Mouse (Mus musculus) hindbrain, embryonic 13.5 days (tissue): Measurements from ENCODE around the gene Slc9a9. TPM values are rescaled to one million over a fixed set of nuclear protein-coding genes. Genes with fewer than 3 reads are reported as not detected.

Experiments used
- ATAC-seq: fragments of 200-750 bp; cut with Nextera tagmentation; 2 replicates; pipeline ENCODE4 v1.8.0; 2017; ENCODE audit warnings: moderate TSS enrichment; ENCODE audit not compliant: low FRiP score
- H3K27ac ChIP-seq: fragments of 300-500 bp; sonication (generic); 2 replicates; pipeline ENCODE4 v1.5.1; 2015; ENCODE audit warnings: inconsistent platforms, mild to moderate bottlenecking, moderate library complexity
- H3K27me3 ChIP-seq: fragments of 300-500 bp; sonication (generic); 2 replicates; pipeline ENCODE4 v1.6.1; 2015; ENCODE audit warnings: mild to moderate bottlenecking, inconsistent platforms
- H3K36me3 ChIP-seq: fragments of 300-500 bp; sonication (generic); 2 replicates; pipeline ENCODE4 v1.6.1; 2015; ENCODE audit warnings: mild to moderate bottlenecking, inconsistent platforms
- H3K4me1 ChIP-seq: fragments of 300-500 bp; sonication (generic); replicated peaks from 2 replicates; pipeline ENCODE4 v1.6.1; 2015; ENCODE audit warnings: inconsistent platforms
- H3K4me2 ChIP-seq: fragments of 300-500 bp; sonication (generic); 2 replicates; pipeline ENCODE4 v1.6.1; 2015; ENCODE audit warnings: inconsistent platforms, mild to moderate bottlenecking, moderate library complexity
- H3K4me3 ChIP-seq: fragments of 300-500 bp; sonication (generic); 2 replicates; pipeline ENCODE4 v1.5.1; 2015; ENCODE audit warnings: mild to moderate bottlenecking, inconsistent platforms
- H3K9ac ChIP-seq: fragments of 300-500 bp; sonication (generic); 2 replicates; pipeline ENCODE4 v1.6.1; 2015; ENCODE audit warnings: mild to moderate bottlenecking, inconsistent platforms
- H3K9me3 ChIP-seq: fragments of 300-500 bp; sonication (generic); 2 replicates; pipeline ENCODE4 v1.6.1; 2016; ENCODE audit warnings: inconsistent platforms
- WGBS: fragments of 180-500 bp; shearing (Covaris S2); methylation state at CpG from one replicate; pipeline ENCODE4 v1.1.7; 2015; 5-methylcytosine and 5-hydroxymethylcytosine counted together
- polyA plus RNA-seq: library from polyadenylated mRNA; unstranded; fragments of >200 nt; fragmentation: Nextera tagmentation; extraction: Ambion mirVana; gene quantifications from 2 replicates; pipeline ENCODE4 v1.2.1, GENCODE M21; 2015

Slc9a9 gene
- polyA plus RNA-seq, 1 experiment from 2014 or later: 6.0 TPM

DNA sequence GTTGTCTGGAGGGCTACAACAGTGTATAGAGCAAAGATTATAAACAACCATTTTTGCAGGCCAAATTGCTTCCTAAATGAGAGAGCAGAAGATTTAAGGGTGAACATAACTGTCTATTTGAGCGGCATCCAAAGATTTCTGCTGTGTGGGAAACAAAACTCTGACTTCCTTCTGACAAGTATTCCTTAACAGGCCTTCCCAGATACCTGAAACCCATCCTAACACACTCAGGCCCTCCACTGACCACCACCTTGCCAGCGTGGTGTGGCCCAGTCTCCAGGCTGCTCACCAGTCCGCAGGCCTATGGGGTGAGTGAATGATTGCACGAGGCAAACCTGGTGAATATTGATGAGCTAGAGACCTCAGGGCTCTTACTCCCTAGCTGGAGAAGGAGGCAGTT lies 557.3 kb downstream of the Slc9a9 start:
- WGBS: 70% methylated on average over 4 of the region's 4 CpGs
- H3K9ac ChIP-seq: no peak overlapping the region
- H3K9me3 ChIP-seq: no peaks in the 10 kb centered on the region
- H3K27me3 ChIP-seq: no peaks in the 10 kb centered on the region
- no peak for ATAC-seq
- H3K4me3 ChIP-seq: no peak overlapping the region
- no peaks in the 10 kb centered on the region for H3K36me3 ChIP-seq
- no peak overlapping the region for H3K4me2 ChIP-seq
- no peak overlapping the region for H3K27ac ChIP-seq
- H3K4me1 ChIP-seq: no peaks in the 10 kb centered on the region

DNA sequence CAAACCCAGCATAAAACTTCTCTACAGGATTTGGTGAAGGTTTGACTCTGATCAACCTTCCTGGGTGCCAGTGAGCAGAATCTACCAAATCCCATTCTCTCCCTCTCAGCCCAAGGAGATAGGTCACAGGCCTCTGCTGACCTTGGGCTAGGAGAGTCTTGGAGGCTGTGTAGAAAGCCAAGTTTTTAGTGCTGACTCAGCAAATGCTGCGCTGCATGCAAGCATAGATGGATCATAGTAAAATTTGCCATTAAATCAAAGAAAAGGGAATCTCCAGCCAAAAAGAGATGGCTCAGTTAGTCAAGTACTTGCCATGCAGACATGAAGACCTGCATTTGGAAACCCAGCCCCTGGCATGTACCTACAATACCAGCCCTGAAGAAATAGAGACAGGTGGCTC lies 558.4 kb downstream of the Slc9a9 start:
- WGBS: 100% methylated on average over 1 of the region's 1 CpGs
- H3K9me3 ChIP-seq: no peaks in the 10 kb centered on the region
- no peak overlapping the region for H3K4me2 ChIP-seq
- H3K27me3 ChIP-seq: no peaks in the 10 kb centered on the region
- no peaks in the 10 kb centered on the region for H3K4me1 ChIP-seq
- H3K27ac ChIP-seq: no peak overlapping the region
- no peaks in the 10 kb centered on the region for H3K36me3 ChIP-seq
- no peak for ATAC-seq
- H3K4me3 ChIP-seq: no peak overlapping the region
- H3K9ac ChIP-seq: no peak overlapping the region

DNA sequence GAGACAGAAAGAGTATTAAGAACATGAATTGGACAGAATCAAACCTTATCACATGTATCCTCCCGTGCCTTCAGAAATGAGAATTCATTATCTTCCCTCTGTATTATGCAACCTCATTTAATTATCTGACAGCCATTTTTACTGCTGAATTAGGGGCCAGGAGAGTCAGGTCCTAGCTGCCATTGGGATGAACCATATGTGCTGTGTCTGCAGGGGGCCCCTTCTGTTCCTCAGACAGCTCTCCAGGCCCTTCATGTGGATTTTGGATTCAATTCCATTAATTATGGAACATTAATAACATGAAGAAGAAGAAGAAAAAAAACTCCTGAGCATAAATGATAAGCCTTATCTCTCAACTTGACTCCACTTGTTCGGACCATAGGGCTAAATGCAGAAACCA lies 559.4 kb downstream of the Slc9a9 start:
- Histone ChIP-seq H3K36me3 (no peaks in the 10 kb centered on the region), H3K9ac (no peak overlapping the region), H3K4me2 (no peak overlapping the region), H3K4me1 (no peaks in the 10 kb centered on the region), H3K27ac (no peak overlapping the region), H3K27me3 (no peaks in the 10 kb centered on the region), H3K9me3 (no peaks in the 10 kb centered on the region), H3K4me3 (no peak overlapping the region)
- 80% methylated on average over 2 of the region's 2 CpGs for WGBS
- ATAC-seq: no peak

DNA sequence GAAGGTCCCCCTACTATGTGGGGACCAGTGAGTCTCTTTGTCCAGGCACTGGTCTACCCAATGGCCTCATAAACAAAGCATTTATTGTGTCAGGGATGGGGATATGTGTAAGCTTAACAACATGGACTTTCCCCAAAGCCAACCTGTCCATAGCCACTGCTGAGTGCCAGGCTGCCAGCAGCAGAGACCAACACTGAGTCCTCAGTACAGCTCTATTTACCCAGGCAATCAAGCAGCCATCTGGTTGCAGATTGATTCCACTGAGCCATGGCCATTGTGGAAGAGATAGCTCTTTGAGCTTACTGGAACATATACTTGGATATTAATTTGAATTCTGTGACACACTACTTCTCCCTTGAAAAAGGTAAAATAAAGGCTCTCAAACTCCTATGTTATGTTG lies 570.2 kb downstream of the Slc9a9 start:
- ATAC-seq: no peak
- H3K4me1 ChIP-seq: no peaks in the 10 kb centered on the region

DNA sequence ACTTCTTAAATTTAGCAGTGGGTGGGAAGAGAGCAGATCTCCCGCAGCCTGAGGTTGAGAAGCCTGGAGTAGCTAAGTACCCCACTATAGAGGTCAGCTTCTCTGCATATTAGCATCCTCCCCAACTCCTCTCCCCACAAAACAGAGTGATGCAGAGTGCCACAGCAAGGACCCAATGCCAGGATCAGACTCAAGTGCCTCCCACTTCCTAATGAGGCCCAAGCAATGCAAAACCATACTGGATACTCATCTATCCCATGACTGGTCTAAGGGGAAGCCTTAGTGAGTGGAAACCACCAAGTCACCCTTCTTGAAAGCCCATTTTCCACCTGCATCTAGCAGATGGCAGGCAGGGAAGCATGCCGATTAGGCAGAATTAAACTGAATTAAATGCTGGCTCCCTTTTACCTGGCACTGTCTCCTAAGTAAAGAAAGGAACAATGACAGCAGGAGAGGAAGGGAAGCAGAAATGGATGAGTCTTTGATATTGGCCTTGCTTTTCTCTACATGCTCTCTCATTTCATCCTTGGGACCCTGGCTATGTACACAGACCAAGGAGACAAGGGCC lies 573.0 kb downstream of the Slc9a9 start:
- H3K9me3 ChIP-seq: no peaks in the 10 kb centered on the region
- H3K27me3 ChIP-seq: no peaks in the 10 kb centered on the region
- H3K27ac ChIP-seq: no peak overlapping the region
- no peak overlapping the region for H3K4me2 ChIP-seq
- H3K4me1 ChIP-seq: no peaks in the 10 kb centered on the region
- no peaks in the 10 kb centered on the region for H3K36me3 ChIP-seq
- 96% methylated on average over 2 of the region's 2 CpGs for WGBS
- no peak overlapping the region for H3K4me3 ChIP-seq
- ATAC-seq: no peak
- H3K9ac ChIP-seq: no peak overlapping the region

More for the DNA sequence above, 570.2 kb downstream of the Slc9a9 start:
- Histone ChIP-seq H3K27ac (no peak overlapping the region), H3K4me2 (no peak overlapping the region), H3K9me3 (no peaks in the 10 kb centered on the region), H3K36me3 (no peaks in the 10 kb centered on the region), H3K9ac (no peak overlapping the region), H3K27me3 (no peaks in the 10 kb centered on the region), H3K4me3 (no peak overlapping the region)

DNA sequence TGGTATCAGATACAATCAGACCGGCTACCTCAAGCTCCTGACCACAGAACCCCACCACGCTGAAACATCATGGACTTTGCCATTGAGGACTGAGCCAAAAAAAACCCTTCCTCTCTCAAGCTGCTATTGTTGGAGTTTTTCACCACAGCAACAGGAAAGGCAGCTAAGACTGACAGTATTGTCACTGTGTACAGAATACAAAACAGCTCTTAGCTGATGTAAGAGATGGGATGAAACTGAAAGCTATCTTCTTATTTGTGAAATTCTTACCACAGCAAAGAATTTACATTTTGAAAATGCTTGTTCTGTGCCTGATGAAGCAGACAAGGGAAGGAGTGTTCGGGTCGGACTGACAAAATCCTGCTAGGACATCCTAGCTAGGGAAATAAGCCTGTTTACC lies 584.5 kb downstream of the Slc9a9 start:
- WGBS: 83% methylated on average over 4 of the region's 4 CpGs
- H3K4me3 ChIP-seq: no peak overlapping the region
- H3K4me2 ChIP-seq: no peak overlapping the region
- no peaks in the 10 kb centered on the region for H3K4me1 ChIP-seq
- no peak for ATAC-seq
- no peak overlapping the region for H3K9ac ChIP-seq
- H3K27me3 ChIP-seq: no peaks in the 10 kb centered on the region
- no peaks in the 10 kb centered on the region for H3K36me3 ChIP-seq
- H3K9me3 ChIP-seq: no peaks in the 10 kb centered on the region
- no peak overlapping the region for H3K27ac ChIP-seq

DNA sequence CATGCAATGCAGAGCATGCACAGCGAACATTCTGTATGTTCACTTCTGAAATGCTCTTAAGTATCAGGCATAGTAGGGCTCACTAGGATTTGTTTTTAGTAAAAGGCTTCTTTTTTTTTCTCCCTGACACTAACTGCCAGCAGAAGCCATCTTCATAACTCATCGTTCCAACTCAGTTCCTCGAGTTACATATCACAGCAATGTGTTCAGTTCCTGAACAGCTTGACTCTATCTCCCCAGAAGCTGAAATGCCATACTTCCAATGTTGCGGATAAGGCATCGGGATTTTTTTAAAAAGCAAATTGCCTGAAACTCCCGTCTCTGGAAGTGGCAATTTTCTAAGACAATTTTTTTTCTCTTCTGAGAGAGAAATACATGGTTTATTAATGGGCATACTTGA lies 586.1 kb downstream of the Slc9a9 start:
- ATAC-seq: no peak
- Histone ChIP-seq H3K4me2 (no peak overlapping the region), H3K9ac (no peak overlapping the region), H3K27me3 (no peaks in the 10 kb centered on the region), H3K27ac (no peak overlapping the region), H3K4me1 (no peaks in the 10 kb centered on the region), H3K4me3 (no peak overlapping the region), H3K9me3 (no peaks in the 10 kb centered on the region), H3K36me3 (no peaks in the 10 kb centered on the region)
- 92% methylated on average over 6 of the region's 6 CpGs for WGBS

DNA sequence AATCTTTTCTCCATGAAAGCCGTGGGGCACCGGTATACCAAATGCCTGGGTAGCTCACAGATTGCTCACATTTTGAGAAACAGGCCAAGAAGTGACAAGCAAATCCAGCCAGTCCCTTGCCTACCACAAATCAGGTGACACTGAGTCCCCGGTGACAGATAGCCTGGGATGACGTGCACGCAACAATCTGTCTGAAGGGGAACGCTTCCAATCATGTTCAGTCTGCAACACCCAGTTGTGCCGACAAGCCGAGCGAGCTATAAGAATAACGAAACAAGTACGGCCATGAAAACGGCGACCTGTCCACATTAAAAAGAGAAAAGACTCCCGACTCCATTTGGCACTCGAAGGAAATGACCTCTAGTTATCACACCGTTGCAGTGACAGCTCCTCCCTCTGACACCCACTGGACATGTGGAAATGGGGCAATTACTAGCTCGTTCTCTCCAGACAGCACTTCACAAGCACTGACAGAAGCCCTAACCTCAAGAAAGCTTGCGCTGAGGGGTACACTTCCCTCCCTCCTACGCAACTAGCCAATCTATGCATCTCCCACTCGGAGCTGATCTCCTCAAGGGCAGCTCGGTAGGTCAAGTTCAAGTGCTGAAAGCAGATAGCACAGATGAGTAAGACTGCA lies 587.1 kb downstream of the Slc9a9 start:
- Histone ChIP-seq H3K4me2 (no peak overlapping the region), H3K9me3 (no peaks in the 10 kb centered on the region), H3K9ac (no peak overlapping the region), H3K27me3 (no peaks in the 10 kb centered on the region), H3K4me3 (no peak overlapping the region), H3K4me1 (no peaks in the 10 kb centered on the region), H3K36me3 (no peaks in the 10 kb centered on the region), H3K27ac (no peak overlapping the region)
- 86% methylated on average over 21 of the region's 21 CpGs for WGBS
- ATAC-seq: no peak

DNA sequence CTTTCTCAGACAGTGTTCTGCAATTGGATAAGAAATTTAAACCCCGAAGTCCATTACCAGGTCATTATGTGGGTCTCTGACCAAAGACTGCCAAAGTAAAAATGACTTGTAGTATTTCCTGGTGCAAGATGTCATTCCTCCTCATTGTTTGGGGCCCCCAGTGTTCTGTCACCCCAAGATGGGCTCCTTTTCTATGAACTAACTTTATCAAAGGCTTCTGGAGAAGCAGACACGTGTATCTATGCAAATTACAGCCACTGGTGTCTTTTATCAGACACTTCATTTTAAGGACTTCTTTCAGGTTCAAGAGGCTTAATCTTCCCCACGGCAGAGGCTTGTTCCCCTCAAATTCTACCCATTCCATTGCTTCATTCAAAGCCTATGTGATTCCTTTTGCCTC lies 593.1 kb downstream of the Slc9a9 start:
- Histone ChIP-seq H3K27ac (no peak overlapping the region), H3K9me3 (no peaks in the 10 kb centered on the region), H3K4me2 (no peak overlapping the region), H3K27me3 (no peaks in the 10 kb centered on the region), H3K36me3 (no peaks in the 10 kb centered on the region), H3K4me1 (0 out of 2 replicates have a peak, but pooled peaks cover 3% of the 10 kb centered on the region), H3K4me3 (no peak overlapping the region), H3K9ac (no peak overlapping the region)
- WGBS: 72% methylated on average over 3 of the region's 3 CpGs
- ATAC-seq: no peak

DNA sequence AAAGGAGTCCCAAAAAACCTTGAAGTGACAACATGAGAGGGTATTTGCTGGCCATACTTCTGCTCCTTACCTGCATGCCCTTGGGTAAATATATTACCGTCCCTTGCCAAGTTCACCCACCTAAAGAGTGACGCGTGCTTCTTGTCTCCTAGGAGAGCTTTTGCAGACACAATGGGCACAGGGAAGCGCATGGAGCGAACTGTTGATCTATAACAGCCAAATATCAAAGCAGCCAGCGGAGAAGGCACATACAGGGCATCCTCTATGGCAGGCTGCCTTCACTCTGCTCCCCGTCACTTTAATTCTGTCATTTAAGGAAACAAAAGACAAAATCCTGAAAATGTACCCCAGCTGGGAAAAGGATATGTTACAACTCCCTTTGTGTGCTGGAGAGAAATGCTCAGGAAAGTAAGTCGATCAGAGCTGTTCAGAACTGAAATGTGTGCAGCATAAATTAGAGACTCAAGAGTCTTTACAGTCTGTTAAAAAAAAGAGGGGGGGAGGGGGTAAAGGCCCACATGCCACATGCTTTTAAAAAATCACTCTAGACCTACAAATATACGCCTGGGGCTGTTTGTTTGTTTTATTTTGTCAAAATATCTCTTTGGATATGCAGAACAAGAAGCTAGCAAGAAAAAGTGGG lies 594.3 kb downstream of the Slc9a9 start:
- Histone ChIP-seq H3K9ac (no peak overlapping the region), H3K4me1 (0 out of 2 replicates have a peak, but pooled peaks cover 3% of the 10 kb centered on the region), H3K27me3 (no peaks in the 10 kb centered on the region), H3K4me2 (no peak overlapping the region), H3K36me3 (no peaks in the 10 kb centered on the region), H3K9me3 (no peaks in the 10 kb centered on the region), H3K4me3 (no peak overlapping the region), H3K27ac (no peak overlapping the region)
- 76% methylated on average over 9 of the region's 9 CpGs for WGBS
- no peak for ATAC-seq

DNA sequence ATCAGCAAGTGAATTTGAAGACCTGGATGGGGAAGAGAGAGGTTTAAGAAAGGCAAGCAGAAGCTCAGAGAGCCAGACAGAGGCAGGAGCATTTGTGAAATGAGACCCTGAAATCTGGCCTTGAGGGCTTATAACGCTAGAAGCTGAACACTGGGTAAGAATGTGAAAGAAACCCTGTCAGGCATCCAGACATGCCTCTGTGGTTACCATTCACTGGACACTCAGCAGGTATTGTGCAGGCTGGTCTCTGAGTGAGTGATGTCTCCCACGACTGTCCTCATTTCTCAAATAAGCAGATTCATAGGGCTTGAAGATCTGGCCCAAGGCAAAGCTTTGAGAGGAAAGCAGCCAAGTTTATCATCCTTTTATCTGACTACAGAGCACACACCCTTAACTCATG lies 596.5 kb downstream of the Slc9a9 start:
- H3K27ac ChIP-seq: no peak overlapping the region
- 59% methylated on average over 2 of the region's 2 CpGs for WGBS

DNA sequence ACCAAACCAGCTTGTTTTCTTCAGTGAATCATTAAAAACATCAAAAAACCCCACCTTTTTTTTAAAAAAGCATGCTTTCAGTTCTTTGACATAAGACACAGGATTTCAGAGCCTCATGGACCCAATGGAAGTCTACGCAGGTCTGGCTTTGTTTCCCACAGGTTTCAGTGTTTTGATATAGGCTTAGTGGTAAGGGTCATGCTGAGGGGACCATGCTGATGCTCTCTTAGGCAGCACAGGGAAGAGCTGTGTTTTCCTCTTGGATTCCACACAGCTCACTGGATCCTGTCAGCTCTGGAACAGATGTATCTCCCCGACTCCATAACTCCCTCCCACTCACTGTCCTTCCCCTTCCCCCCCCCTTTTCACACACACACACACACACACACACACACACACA lies 597.2 kb downstream of the Slc9a9 start:
- no peaks in the 10 kb centered on the region for H3K9me3 ChIP-seq
- H3K9ac ChIP-seq: no peak overlapping the region
- no peaks in the 10 kb centered on the region for H3K27me3 ChIP-seq
- H3K36me3 ChIP-seq: no peaks in the 10 kb centered on the region
- 0 out of 2 replicates have a peak, but pooled peaks cover 3% of the 10 kb centered on the region for H3K4me1 ChIP-seq
- H3K27ac ChIP-seq: no peak overlapping the region
- ATAC-seq: no peak
- no peak overlapping the region for H3K4me3 ChIP-seq
- WGBS: 79% methylated on average over 2 of the region's 2 CpGs
- no peak overlapping the region for H3K4me2 ChIP-seq

More for the DNA sequence above, 596.5 kb downstream of the Slc9a9 start:
- H3K9ac ChIP-seq: no peak overlapping the region
- ATAC-seq: no peak
- no peak overlapping the region for H3K4me3 ChIP-seq
- no peaks in the 10 kb centered on the region for H3K9me3 ChIP-seq
- no peaks in the 10 kb centered on the region for H3K27me3 ChIP-seq
- H3K4me2 ChIP-seq: no peak overlapping the region
- no peaks in the 10 kb centered on the region for H3K36me3 ChIP-seq
- H3K4me1 ChIP-seq: 0 out of 2 replicates have a peak, but pooled peaks cover 3% of the 10 kb centered on the region
